Mouse (Mus musculus) spleen, adult 2 months (tissue): ENCODE measurements around the gene Ptprn2.

Experiments
- CTCF ChIP-seq: fragments of 200-500 bp; IDR thresholded peaks from 2 replicates; pipeline ENCODE4 v1.5.1; 2011; ENCODE audit warnings: mild to moderate bottlenecking, inconsistent platforms; ENCODE audit not compliant: insufficient read depth, insufficient read length, insufficient replicate concordance; ENCODE audit errors: extremely low read depth
- POLR2A ChIP-seq: fragments of 200-500 bp; IDR thresholded peaks from 2 replicates; pipeline ENCODE4 v1.6.1; 2011; ENCODE audit warnings: low read depth, low read length, inconsistent platforms

GRCm38 (mm10) chr12:117280790-117281189, 795.3 kb downstream of the Ptprn2 start:
- TF ChIP-seq CTCF: no peak
- TF ChIP-seq POLR2A: no peak
